ENCODE assay signal across 7 mouse cellular contexts in genomic region chr9:47624565-47625520, GRCm38 (mm10).
DNase-seq lines count a peak whose midpoint lies in the region.

No protein-coding gene starts in this region.

- peak; percentile 34 for DNase-seq in right cerebral cortex, adult 18-20 months
- DNase-seq in right cerebral cortex, postnatal 14 days = no peak
- DNase-seq in gastrocnemius, adult 8-10 months (ENCODE audit: low spot score in 2 of 2) = peak; percentile 18 to 30
- DNase-seq in kidney, postnatal 10 days = peak; percentile 67
- DNase-seq in ovary, adult 18-20 months (ENCODE audit: low spot score) = peak; percentile 20
- DNase-seq in cerebellum, adult 9-10 months = no peak
- DNase-seq in right cerebral cortex, postnatal 4 days = no peak

Comparison
In these comparisons a context has a peak if more than half of its experiments do, and no peak if none do; other contexts are left out.
1. DNase-seq: peak in right cerebral cortex, adult 18-20 months (single experiment), gastrocnemius, adult 8-10 months (2 of 2), kidney, postnatal 10 days (single experiment) and ovary, adult 18-20 months (single experiment); none in right cerebral cortex, postnatal 14 days (single experiment), cerebellum, adult 9-10 months (single experiment) and right cerebral cortex, postnatal 4 days (single experiment).